Mouse (Mus musculus): ENCODE measurements around the gene Hmgcs2.

GRCm38 (mm10) chr3:98280204-98280932 lies at the start of gene Hmgcs2:
- TF ChIP-seq CTCF (IDR thresholded peaks at IDR 0.05; ENCODE audit: borderline replicate concordance, insufficient read depth, low read depth, low read length) (no peak), POLR2A (IDR thresholded peaks at IDR 0.05; ENCODE audit: borderline replicate concordance, insufficient read depth, low read length) (no peak)

All from cerebellum, adult 2 months (tissue).